Mouse (Mus musculus) E14TG2a.4 (cell line): ENCODE measurements around the gene Dclk1.

Experiments used
- H3K27me3 ChIP-seq: 2 replicates; pipeline ENCODE4 v1.6.1; 2014; ENCODE audit warnings: low read length, control low read depth; ENCODE audit not compliant: insufficient read depth
- H3K36me3 ChIP-seq: 2 replicates; pipeline ENCODE4 v1.6.1; 2014; ENCODE audit warnings: low read length, control low read depth; ENCODE audit not compliant: insufficient read depth
- H3K4me1 ChIP-seq: replicated peaks from 2 replicates; pipeline ENCODE4 v1.6.1; 2014; ENCODE audit warnings: low read depth, low read length, control low read depth
- H3K4me3 ChIP-seq: replicated peaks from 2 replicates; pipeline ENCODE4 v1.5.1; 2014; ENCODE audit warnings: mild to moderate bottlenecking, low read length
- H3K9me3 ChIP-seq: 2 replicates; pipeline ENCODE4 v1.6.1; 2014; ENCODE audit warnings: low read length, control low read depth
- CTCF ChIP-seq: conservative IDR thresholded peaks from 2 replicates; pipeline ENCODE4 v1.5.1; 2014; ENCODE audit warnings: low read length
- NANOG ChIP-seq: IDR thresholded peaks from 2 replicates; pipeline ENCODE4 v1.6.1; 2014; ENCODE audit warnings: borderline replicate concordance, low read length, mixed read lengths
- POU5F1 ChIP-seq: IDR thresholded peaks from 2 replicates; pipeline ENCODE4 v1.6.1; 2014; ENCODE audit warnings: low read length, borderline replicate concordance

Dclk1 gene

DNA sequence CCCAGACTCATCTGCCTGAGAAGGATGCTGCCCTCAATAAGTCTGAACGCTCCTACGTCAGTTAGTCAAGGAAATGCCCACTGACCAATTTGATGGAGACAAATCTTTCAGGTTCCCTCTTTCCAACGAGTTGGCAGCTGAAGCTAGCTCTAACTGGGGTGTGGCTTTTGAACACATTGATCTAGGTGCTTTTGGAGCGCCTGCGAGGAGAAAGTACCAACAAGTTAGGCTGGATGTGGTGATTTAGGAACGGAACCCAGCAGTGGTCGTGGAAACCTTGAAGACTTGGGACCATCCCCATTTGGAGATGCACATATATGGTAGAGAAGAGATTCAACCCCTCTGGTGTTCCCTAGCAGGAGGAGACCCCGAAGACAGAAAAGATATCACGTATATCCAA, 303.8 kb downstream of the Dclk1 start:
- H3K4me3 ChIP-seq: no peak overlapping the region
- no peaks in the 10 kb centered on the region for H3K4me1 ChIP-seq
- H3K36me3 ChIP-seq: no peaks in the 10 kb centered on the region
- peaks cover 20% of the 10 kb centered on the region for H3K27me3 ChIP-seq
- no peak for TF ChIP-seq CTCF
- TF ChIP-seq POU5F1: no peak
- no peak for TF ChIP-seq NANOG
- 0 out of 2 replicates have a peak, but pooled peaks cover 9% of the 10 kb centered on the region for H3K9me3 ChIP-seq

GRCm38 (mm10) chr3:55547106-55547505, 304.9 kb downstream of the Dclk1 start:
- TF ChIP-seq POU5F1: no peak
- no peak for TF ChIP-seq NANOG
- no peak for TF ChIP-seq CTCF
- Histone ChIP-seq H3K4me3 (no peak overlapping the region), H3K27me3 (peaks cover 18% of the 10 kb centered on the region), H3K36me3 (no peaks in the 10 kb centered on the region), H3K9me3 (0 out of 2 replicates have a peak, but pooled peaks cover 9% of the 10 kb centered on the region), H3K4me1 (no peaks in the 10 kb centered on the region)

DNA sequence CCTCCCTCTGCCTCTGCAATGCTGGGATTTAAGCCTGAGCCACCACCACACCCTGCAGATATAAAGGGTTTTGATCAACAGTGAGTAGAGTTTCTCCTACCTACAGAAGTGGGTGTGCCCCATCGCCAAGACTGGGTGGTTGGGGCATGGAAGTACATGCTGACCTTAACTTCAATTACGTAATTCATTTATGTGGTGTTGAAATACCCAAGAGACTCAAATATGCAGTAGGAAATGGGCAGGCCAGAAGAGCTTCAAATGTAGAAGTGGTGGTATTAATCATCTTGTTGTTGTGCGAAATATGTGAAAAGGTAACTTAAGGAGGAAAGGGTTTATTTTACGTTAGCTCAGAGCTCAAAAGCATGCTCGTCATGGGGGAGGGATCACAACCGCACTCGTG, 307.2 kb downstream of the Dclk1 start:
- H3K36me3 ChIP-seq: no peaks in the 10 kb centered on the region
- no peak overlapping the region for H3K4me3 ChIP-seq
- 0 out of 2 replicates have a peak, but pooled peaks cover 9% of the 10 kb centered on the region for H3K9me3 ChIP-seq
- no peaks in the 10 kb centered on the region for H3K4me1 ChIP-seq
- TF ChIP-seq POU5F1 (no peak), CTCF (no peak), NANOG (no peak)
- H3K27me3 ChIP-seq: 0 out of 2 replicates have a peak, but pooled peaks cover 4% of the 10 kb centered on the region

DNA sequence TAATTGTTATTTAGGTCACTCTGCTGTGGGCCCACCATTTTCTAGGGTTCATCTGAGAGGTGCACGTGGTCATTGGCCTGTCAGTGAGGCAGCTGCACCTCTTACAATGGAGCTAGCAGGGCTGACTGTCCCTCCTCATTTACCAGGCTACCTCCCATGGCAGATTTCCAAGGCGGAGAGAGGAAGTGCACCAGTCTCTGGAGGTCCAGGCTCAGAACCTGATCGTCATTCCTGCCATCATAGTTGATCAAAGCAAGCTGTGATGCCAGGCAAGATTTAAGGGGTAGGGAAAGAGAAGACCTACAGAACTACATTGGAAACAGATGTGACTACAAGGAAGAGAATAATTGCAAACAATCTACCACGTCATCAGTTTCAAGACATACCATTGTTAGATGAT, 308.8 kb downstream of the Dclk1 start:
- no peaks in the 10 kb centered on the region for H3K36me3 ChIP-seq
- no peaks in the 10 kb centered on the region for H3K9me3 ChIP-seq
- H3K4me1 ChIP-seq: no peaks in the 10 kb centered on the region
- 0 out of 2 replicates have a peak, but pooled peaks cover 4% of the 10 kb centered on the region for H3K27me3 ChIP-seq
- TF ChIP-seq CTCF: no peak
- no peak for TF ChIP-seq POU5F1
- TF ChIP-seq NANOG: no peak
- no peak overlapping the region for H3K4me3 ChIP-seq

GRCm38 (mm10) chr3:55551912-55552311, 309.7 kb downstream of the Dclk1 start:
- TF ChIP-seq CTCF: no peak
- TF ChIP-seq NANOG: no peak
- TF ChIP-seq POU5F1: no peak
- Histone ChIP-seq H3K4me3 (no peak overlapping the region), H3K9me3 (no peaks in the 10 kb centered on the region), H3K36me3 (no peaks in the 10 kb centered on the region), H3K27me3 (0 out of 2 replicates have a peak, but pooled peaks cover 4% of the 10 kb centered on the region), H3K4me1 (no peaks in the 10 kb centered on the region)

DNA sequence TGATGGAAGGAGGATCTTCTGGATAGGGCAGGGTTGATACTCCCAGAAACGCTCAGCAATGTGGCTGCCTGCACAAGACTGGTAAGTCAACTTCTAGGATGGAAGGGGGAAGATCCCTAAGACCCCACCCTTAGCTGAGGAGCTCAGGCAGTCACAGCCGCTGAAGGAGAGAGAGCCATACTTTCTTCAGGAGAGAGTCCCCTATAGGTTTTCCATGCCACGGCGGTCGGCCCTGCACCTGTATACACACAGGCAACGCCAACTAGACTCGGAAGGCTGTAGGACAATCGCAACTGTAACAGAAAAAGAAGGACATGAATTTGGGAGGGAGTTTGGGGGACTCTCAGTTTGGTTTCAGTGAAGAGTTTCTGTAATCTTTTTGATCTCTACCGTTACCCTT, 310.9 kb downstream of the Dclk1 start:
- H3K9me3 ChIP-seq: no peaks in the 10 kb centered on the region
- H3K4me1 ChIP-seq: no peaks in the 10 kb centered on the region
- 0 out of 2 replicates have a peak, but pooled peaks cover 4% of the 10 kb centered on the region for H3K27me3 ChIP-seq
- H3K36me3 ChIP-seq: no peaks in the 10 kb centered on the region
- no peak overlapping the region for H3K4me3 ChIP-seq
- TF ChIP-seq POU5F1: no peak
- TF ChIP-seq CTCF: no peak
- TF ChIP-seq NANOG: no peak

- no peaks in the 10 kb centered on the region for H3K4me1 ChIP-seq
- no peaks in the 10 kb centered on the region for H3K36me3 ChIP-seq
- no peak overlapping the region for H3K4me3 ChIP-seq
- no peak for TF ChIP-seq POU5F1
- H3K9me3 ChIP-seq: peaks cover 4% of the 10 kb centered on the region; the same call in 1 of the 2 replicates
- H3K27me3 ChIP-seq: 0 out of 2 replicates have a peak, but pooled peaks cover 4% of the 10 kb centered on the region
Measured at GRCm38 (mm10) chr3:55555848-55556247, 313.7 kb downstream of the Dclk1 start.

DNA sequence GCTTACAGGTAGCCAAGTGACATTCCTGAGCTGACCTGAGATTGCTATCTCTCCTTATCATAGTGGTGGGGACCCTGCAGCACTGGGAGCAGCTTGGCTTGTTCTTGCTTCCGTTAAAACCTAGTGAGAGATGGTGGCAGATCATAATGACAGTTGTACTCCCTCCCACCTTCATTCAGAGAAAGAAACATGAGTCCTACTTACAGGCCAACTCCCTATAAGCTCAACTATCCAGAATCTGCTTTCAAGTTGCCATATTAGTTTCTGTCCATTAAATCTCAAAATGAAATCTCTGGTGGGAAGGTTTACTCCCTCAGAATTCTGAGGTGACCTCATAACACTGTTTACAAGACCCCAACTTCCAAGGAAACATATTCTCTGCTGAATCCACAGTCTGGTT, 316.4 kb downstream of the Dclk1 start:
- Histone ChIP-seq H3K36me3 (no peaks in the 10 kb centered on the region), H3K27me3 (no peaks in the 10 kb centered on the region), H3K4me1 (no peaks in the 10 kb centered on the region), H3K4me3 (no peak overlapping the region), H3K9me3 (peaks cover 8% of the 10 kb centered on the region; the same call in 1 of the 2 replicates)
- TF ChIP-seq CTCF (no peak), NANOG (no peak), POU5F1 (no peak)

DNA sequence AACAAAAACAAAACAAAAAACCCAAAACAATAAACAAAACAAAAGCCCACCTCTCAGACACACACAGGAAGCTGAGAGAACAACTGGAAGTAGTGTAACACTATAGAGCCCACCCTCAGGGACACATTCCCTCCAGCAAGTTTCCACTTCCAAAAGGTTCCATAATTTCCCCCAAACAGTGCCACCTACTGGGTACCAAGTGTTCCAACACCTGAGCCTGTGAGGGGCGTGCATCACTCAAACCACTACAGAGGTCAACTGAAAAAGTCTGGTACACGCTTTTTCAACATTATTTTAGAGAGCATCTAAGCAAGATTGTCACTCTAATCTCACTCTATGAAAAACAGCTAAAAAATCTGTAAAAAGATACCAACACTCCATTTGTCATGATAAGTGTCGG, 325.3 kb downstream of the Dclk1 start:
- Histone ChIP-seq H3K4me3 (no peak overlapping the region), H3K36me3 (no peaks in the 10 kb centered on the region), H3K9me3 (no peaks in the 10 kb centered on the region), H3K27me3 (no peaks in the 10 kb centered on the region), H3K4me1 (no peaks in the 10 kb centered on the region)
- peak; percentile 49 for TF ChIP-seq CTCF
- TF ChIP-seq NANOG: no peak
- TF ChIP-seq POU5F1: no peak
